Mouse (Mus musculus): ENCODE measurements around the gene Psd. TPM values are rescaled to one million over a fixed set of nuclear protein-coding genes. Genes with fewer than 3 reads are reported as not detected.

Gene Psd
- total RNA-seq, 2 experiments from 2014 or later = 2.2 to 2.9 TPM

DNA sequence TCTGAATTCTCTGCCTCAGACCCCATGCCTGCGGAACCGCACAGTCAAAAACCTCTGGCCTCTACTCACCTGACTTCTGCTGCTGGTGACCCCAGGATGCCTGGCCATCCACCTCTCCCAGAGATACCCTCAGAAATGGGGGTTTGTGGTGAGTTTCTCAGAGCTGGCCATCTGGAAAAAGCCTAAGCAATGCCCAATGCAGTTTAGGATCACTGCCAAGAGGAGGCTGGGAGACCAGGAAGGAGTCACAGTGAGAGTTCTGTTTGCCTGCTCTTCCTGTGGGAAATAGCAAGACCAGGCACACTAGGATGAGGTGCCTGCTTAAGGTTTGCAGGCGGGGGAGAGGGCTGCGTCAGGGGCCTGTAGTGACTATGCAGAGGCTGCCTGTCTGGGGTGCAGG is 42.3 kb downstream of the Psd start:
- intact Hi-C loops (cut with DNase I) = no loop called here
- no peak for DNase-seq

DNA sequence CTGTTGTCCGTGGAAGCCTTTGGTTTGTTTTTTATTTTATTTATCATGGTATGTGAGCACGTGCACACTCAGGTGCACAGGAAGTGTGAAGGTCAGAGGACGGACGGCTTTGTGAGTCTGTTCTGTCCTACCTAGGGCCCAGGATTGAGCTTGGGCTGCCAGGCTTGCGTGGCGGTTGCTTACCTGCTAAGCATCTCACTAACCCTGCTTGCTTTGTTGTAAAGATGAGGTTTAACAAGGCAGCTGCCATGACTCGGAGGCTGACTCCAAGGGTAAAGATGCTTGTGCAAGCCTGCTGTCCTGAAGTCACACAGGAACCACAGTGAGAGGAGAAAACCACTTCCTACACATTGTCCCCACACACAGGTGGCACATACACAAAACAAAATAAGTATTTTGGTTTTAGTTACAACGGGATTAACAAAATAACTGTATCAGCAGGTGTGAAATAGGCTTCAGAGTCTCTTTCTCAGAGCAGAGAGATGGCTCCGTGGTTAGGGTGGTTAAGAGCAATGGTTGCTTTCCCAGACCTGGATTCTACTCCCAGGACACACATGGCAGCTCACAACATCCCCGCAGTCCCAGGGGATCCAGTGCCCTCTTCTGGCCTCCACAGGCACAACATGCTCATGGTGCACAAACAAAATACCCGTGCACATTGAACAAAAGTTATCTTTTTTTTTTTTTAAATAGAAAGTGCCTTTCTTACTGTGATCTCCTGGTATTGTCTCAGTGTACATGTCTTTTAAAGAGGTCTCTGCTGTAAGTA is 44.7 kb downstream of the Psd start:
- intact Hi-C loops (cut with DNase I) = no loop called here

DNA sequence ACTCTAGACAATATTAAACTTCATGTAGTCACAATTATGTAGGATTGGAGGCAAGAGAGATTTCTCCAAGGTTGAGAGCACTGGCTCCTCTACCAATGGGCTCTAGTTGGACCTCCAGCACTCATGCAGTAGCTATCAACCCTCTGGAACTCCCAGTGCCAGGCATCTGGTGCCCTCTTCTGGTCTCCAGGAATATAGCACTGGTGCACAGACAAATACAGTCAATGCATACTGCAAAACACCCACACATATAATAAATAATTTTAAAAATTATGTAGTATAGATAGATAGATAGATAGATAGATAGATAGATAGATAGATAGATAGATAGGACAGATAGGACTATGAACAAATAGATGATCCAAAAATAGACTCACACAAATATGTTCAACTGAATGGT is 51.6 kb downstream of the Psd start:
- intact Hi-C loops (cut with DNase I) = no loop called here
- peak in 1 of 2 experiments; percentile 30 for DNase-seq

More for the DNA sequence above, 44.7 kb downstream of the Psd start:
- DNase-seq = no peak

DNA sequence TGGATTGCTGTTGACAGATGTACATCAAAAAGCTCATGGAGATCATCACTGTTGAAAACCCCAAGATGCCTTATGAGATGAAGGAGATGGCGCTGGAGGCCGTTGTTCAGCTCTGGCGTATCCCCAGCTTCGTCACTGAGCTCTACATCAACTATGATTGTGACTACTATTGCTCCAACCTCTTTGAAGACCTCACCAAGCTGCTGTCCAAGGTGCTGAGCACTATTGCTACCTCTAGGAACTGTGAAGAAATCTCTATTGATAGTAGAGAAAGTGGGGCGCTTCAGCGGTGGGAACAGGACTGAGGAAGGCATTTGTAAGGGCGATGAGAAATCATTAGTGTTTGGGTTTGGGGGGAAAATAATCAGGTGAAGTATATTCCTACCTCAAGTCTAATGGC is 62.2 kb downstream of the Psd start:
- DNase-seq = no peak
- intact Hi-C loops (cut with DNase I) = no loop called here

Small RNA genes within 50 kb of the gene (microRNA-seq; reads per million reads assigned to microRNA genes)
- gene Mir146b = 1.2 to 3.5 reads per million in 2 experiments

Other genes with a start within 250 kb of the Psd start
- gene Elovl3, start 195.3 kb downstream of the Psd start, total RNA-seq (2021) = 1 to 10 TPM in 1 of 2 experiments, under 1 TPM in 1; 0.25 to 2.5 TPM
- under 1 TPM in 1 of 2 experiments, not detected in 1; 0.36 TPM for gene Pitx3, start 178.8 kb downstream of the Psd start, total RNA-seq (2021)
- 10 to 100 TPM; 50.2 to 50.5 TPM for gene Gbf1, start 174.6 kb downstream of the Psd start, total RNA-seq (2021)
- 10 to 100 TPM; 16.1 to 20.4 TPM for gene Nfkb2, start 22.8 kb downstream of the Psd start, total RNA-seq (2021)
- 1 to 10 TPM; 6.5 to 6.8 TPM for gene Fbxl15, start 1.0 kb upstream of the Psd start, total RNA-seq (2021)
- gene Cuedc2, start 11.5 kb upstream of the Psd start, total RNA-seq (2021) = 100 to 1,000 TPM in 1 of 2 experiments, 10 to 100 TPM in 1; 99.6 to 107 TPM
- gene Mfsd13a, start 14.0 kb upstream of the Psd start, total RNA-seq (2021) = 1 to 10 TPM; 3.4 to 4.6 TPM
- gene 2310034G01Rik, start 23.1 kb upstream of the Psd start, total RNA-seq (2021) = under 1 TPM; 0.19 to 0.20 TPM
- 100 to 1,000 TPM; 122 to 124 TPM for gene Actr1a, start 68.6 kb upstream of the Psd start, total RNA-seq (2021)
- 10 to 100 TPM; 18.0 to 18.7 TPM for gene Sufu, start 69.7 kb upstream of the Psd start, total RNA-seq (2021)
- 10 to 100 TPM; 49.9 to 50.6 TPM for gene Trim8, start 174.5 kb upstream of the Psd start, total RNA-seq (2021)
- 10 to 100 TPM; 32.8 to 33.6 TPM for gene Arl3, start 246.0 kb upstream of the Psd start, total RNA-seq (2021)
- gene Sfxn2, start 246.2 kb upstream of the Psd start, total RNA-seq (2021) = 1 to 10 TPM; 3.0 to 3.8 TPM